Mouse (Mus musculus) spleen, adult 2 months (tissue): ENCODE results near the gene Foxo3.

Source experiments
- CTCF ChIP-seq: fragments of 200-500 bp; IDR thresholded peaks from 2 replicates; pipeline ENCODE4 v1.5.1; 2011; ENCODE audit warnings: mild to moderate bottlenecking, inconsistent platforms; ENCODE audit not compliant: insufficient read depth, insufficient read length, insufficient replicate concordance; ENCODE audit errors: extremely low read depth
- POLR2A ChIP-seq: fragments of 200-500 bp; IDR thresholded peaks from 2 replicates; pipeline ENCODE4 v1.6.1; 2011; ENCODE audit warnings: low read depth, low read length, inconsistent platforms

DNA sequence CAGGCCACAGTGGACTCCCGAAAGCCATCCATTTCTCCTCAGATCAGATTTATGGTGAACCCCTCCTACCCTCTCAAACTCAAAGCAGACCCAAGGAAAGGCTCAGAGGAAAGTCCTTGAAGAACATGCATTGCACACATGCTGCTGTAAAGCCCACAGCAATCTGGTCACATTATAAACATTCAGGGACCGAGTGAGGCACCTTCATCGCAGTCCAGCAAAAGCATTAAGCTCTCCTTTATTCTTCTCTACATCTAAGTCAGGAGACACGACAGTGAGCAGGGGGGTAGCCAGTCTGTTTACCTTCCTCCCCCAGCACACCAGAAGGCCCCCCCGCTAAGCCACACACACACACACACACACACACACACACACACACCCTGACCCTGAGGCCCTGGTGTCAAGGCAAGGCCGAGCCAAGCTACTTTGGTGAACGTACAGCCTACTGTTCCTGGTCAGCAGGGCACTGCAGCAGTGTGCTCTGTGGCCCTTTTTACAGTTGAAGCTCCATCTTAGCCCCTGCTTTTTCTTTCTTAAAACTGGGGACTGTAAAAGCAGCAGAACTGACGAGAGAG, 24.7 kb downstream of the Foxo3 start:
- TF ChIP-seq CTCF: no peak
- TF ChIP-seq POLR2A: no peak
